Mouse (Mus musculus): ENCODE measurements around the gene Snx10. TPM values are rescaled to one million over a fixed set of nuclear protein-coding genes. Genes with fewer than 3 reads are reported as not detected.

Snx10 gene
- polyA plus RNA-seq, 1 experiment from 2014 or later = 42.6 TPM

DNA sequence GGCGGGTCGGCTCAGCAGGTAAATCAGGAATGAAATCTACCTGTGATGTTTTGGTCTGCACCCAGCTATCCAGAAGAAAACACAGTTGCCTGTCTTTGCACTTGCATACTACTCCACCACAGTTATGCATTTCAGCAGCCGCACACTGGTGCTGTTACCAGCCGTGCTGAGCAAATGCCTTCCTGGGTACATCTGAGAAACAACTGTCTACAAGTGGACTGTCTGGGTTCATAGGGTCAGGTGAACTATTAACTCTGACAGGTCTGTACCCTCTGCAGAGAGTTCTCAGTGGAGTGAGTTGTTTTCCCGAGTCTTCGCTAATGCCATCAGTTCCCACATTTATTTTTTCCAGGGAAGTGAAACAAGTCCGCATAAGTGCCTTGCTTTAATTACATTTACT lies 17.7 kb downstream of the Snx10 start:
- Histone ChIP-seq H3K4me2 (replicated peaks) (no peak overlapping the region), H3K36me3 (no peaks in the 10 kb centered on the region), H3K4me3 (no peak overlapping the region), H3K9ac (no peak overlapping the region), H3K27me3 (replicated peaks) (no peaks in the 10 kb centered on the region), H3K27ac (no peak overlapping the region), H3K4me1 (peaks cover 5% of the 10 kb centered on the region; the same call in 1 of the 2 replicates), H3K9me3 (no peaks in the 10 kb centered on the region)
- WGBS = 88% methylated on average over 7 of the region's 7 CpGs
- ATAC-seq (ENCODE audit: low FRiP score, low read depth) = no peak

GRCm38 (mm10) chr6:51542147-51542546 lies 18.4 kb downstream of the Snx10 start:
- H3K4me1 ChIP-seq = peaks cover 5% of the 10 kb centered on the region; the same call in 1 of the 2 replicates
- ATAC-seq (ENCODE audit: low FRiP score, low read depth) = no peak
- no peak overlapping the region for H3K4me3 ChIP-seq
- no peak overlapping the region for H3K4me2 ChIP-seq (replicated peaks)
- no peak overlapping the region for H3K27ac ChIP-seq
- H3K9ac ChIP-seq = no peak overlapping the region
- 87% methylated on average over 4 of the region's 4 CpGs for WGBS
- no peaks in the 10 kb centered on the region for H3K9me3 ChIP-seq
- no peaks in the 10 kb centered on the region for H3K36me3 ChIP-seq
- H3K27me3 ChIP-seq (replicated peaks) = no peaks in the 10 kb centered on the region

DNA sequence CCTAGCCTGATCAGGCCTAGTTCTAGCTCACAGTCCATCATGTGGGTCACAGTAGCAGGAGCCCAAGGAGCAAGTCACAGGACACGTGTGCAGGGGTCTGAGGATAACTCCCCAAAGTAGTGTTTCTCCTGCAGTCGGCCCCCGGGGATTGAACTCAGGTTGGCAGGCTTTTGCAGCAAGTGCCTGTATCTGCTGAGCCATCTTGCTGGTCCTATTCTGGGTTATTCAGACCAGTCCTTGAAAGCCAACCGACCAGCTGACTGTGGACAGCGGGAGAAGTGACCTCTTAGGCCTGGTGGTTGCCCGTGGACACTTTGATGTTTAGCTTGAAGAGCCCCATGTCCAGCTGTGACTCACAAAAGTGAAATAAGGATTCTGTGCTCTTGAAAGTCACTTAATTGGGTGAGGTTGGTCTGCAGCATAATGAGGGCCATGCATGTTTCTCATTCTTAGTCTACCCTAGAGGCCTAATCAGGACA lies 20.0 kb downstream of the Snx10 start:
- Histone ChIP-seq H3K36me3 (no peaks in the 10 kb centered on the region), H3K4me3 (no peak overlapping the region), H3K27me3 (replicated peaks) (no peaks in the 10 kb centered on the region), H3K9ac (no peak overlapping the region), H3K9me3 (no peaks in the 10 kb centered on the region), H3K4me1 (peaks cover 5% of the 10 kb centered on the region; the same call in 1 of the 2 replicates), H3K27ac (no peak overlapping the region), H3K4me2 (replicated peaks) (no peak overlapping the region)
- no peak for ATAC-seq (ENCODE audit: low FRiP score, low read depth)
- 57% methylated on average over 6 of the region's 6 CpGs for WGBS

DNA sequence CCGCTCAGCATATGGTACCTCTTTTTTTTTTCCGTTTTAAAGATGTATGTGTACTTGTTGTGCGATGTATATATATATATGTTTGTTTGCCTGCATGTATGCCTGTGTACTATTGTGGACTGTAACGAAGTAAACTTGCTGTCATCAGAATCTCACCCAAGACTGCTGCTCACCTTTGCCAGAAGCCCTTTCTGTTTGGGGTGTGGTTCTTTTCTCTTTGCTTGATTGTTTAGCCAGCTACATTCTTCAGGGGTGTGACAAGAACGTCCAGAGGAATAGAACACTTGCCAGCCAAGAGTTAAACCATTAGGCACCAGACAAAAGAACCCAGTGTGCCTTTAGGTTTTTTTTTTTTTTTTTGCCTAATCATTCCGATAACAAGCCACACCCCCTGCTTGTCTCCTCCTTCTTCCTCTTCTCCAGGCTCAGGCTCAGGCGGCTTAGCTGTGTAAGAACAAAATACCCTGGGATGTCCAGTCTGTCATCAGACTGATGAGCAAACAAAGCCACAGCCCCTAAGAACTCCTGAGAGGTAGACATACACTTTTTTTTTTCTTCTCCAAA lies 20.5 kb downstream of the Snx10 start:
- Histone ChIP-seq H3K4me2 (replicated peaks) (no peak overlapping the region), H3K27ac (no peak overlapping the region)

DNA sequence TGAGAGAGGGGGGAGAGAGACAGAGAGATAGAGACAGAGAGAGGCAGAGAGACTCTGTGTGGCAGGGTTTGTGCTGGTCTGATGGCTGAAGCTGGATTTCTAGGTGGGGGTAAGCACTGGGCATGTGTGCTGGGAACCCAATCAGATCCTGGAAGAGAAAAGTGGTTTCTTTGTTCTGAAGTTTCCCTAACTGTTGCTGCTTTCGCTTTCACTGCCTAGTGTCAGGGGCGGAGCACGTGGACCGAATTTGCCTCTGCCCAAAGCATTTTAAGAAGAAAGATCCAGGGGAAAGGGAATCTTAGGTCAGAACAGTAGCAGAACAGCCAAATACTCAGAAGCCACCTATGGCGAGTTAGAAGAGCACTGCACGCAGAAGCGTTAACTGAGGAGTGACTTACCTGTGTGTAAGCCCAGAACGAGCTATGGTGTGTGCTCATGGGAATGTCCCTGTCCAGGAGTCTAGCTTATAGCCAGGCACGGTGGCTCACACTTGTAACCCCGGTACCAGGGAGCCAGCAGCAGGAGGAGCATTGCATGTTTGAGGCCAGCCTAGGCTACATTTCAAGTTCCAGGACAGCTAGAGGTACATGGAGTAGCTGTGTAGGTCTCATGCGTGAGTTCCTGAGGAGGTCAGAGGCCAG lies 21.6 kb downstream of the Snx10 start:
- no peak for ATAC-seq (ENCODE audit: low FRiP score, low read depth)
- H3K4me2 ChIP-seq (replicated peaks) = no peak overlapping the region
- no peak overlapping the region for H3K27ac ChIP-seq
- H3K4me3 ChIP-seq = no peak overlapping the region
- H3K27me3 ChIP-seq (replicated peaks) = no peaks in the 10 kb centered on the region
- H3K36me3 ChIP-seq = no peaks in the 10 kb centered on the region
- peaks cover 5% of the 10 kb centered on the region; the same call in 1 of the 2 replicates for H3K4me1 ChIP-seq
- H3K9me3 ChIP-seq = no peaks in the 10 kb centered on the region
- WGBS = 81% methylated on average over 11 of the region's 11 CpGs
- H3K9ac ChIP-seq = no peak overlapping the region

More for the DNA sequence above, 20.5 kb downstream of the Snx10 start:
- Histone ChIP-seq H3K4me3 (no peak overlapping the region), H3K27me3 (replicated peaks) (no peaks in the 10 kb centered on the region), H3K9me3 (no peaks in the 10 kb centered on the region), H3K36me3 (no peaks in the 10 kb centered on the region), H3K4me1 (peaks cover 5% of the 10 kb centered on the region; the same call in 1 of the 2 replicates), H3K9ac (no peak overlapping the region)
- WGBS = 39% methylated on average over 7 of the region's 7 CpGs
- no peak for ATAC-seq (ENCODE audit: low FRiP score, low read depth)

DNA sequence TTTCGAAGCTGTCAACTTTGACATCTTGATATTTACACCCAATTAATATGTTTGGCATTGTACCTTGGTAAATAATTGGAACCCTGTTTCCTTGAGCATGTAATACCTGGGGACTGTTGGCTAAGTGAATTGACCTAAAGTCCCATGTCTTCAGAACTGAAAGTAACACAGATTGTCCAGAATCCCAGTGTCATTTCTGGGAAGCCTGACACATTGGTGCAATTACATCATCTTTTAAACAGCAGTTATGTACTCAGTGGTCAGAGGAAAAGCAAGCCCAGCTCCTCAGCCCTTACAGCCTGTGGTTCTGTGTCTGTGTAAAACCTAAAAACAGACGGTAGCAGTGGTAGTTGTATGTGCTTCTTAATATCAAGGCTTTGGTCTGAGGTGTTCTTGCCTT lies 22.4 kb downstream of the Snx10 start:
- no peaks in the 10 kb centered on the region for H3K27me3 ChIP-seq (replicated peaks)
- H3K4me2 ChIP-seq (replicated peaks) = no peak overlapping the region
- peaks cover 5% of the 10 kb centered on the region; the same call in 1 of the 2 replicates for H3K4me1 ChIP-seq
- H3K4me3 ChIP-seq = no peak overlapping the region
- no peak overlapping the region for H3K27ac ChIP-seq
- H3K9ac ChIP-seq = no peak overlapping the region
- 87% methylated on average over 2 of the region's 2 CpGs for WGBS
- ATAC-seq (ENCODE audit: low FRiP score, low read depth) = no peak
- no peaks in the 10 kb centered on the region for H3K9me3 ChIP-seq
- no peaks in the 10 kb centered on the region for H3K36me3 ChIP-seq

GRCm38 (mm10) chr6:51548757-51549156 lies 25.1 kb downstream of the Snx10 start:
- no peaks in the 10 kb centered on the region for H3K9me3 ChIP-seq
- ATAC-seq (ENCODE audit: low FRiP score, low read depth) = no peak
- no peaks in the 10 kb centered on the region for H3K27me3 ChIP-seq (replicated peaks)
- 85% methylated on average over 5 of the region's 5 CpGs for WGBS
- H3K4me1 ChIP-seq = peaks cover 5% of the 10 kb centered on the region; the same call in 1 of the 2 replicates
- no peaks in the 10 kb centered on the region for H3K36me3 ChIP-seq
- no peak overlapping the region for H3K27ac ChIP-seq
- no peak overlapping the region for H3K4me3 ChIP-seq
- no peak overlapping the region for H3K4me2 ChIP-seq (replicated peaks)
- H3K9ac ChIP-seq = no peak overlapping the region

- Histone ChIP-seq H3K9ac (no peak overlapping the region), H3K27ac (no peak overlapping the region), H3K36me3 (no peaks in the 10 kb centered on the region), H3K4me3 (no peak overlapping the region), H3K27me3 (replicated peaks) (no peaks in the 10 kb centered on the region), H3K9me3 (no peaks in the 10 kb centered on the region), H3K4me1 (no peaks in the 10 kb centered on the region), H3K4me2 (replicated peaks) (no peak overlapping the region)
- no peak for ATAC-seq (ENCODE audit: low FRiP score, low read depth)
- 95% methylated on average over 10 of the region's 10 CpGs for WGBS
Observed at GRCm38 (mm10) chr6:51551267-51551802, 27.6 kb downstream of the Snx10 start.

GRCm38 (mm10) chr6:51556562-51556961 lies 32.9 kb downstream of the Snx10 start:
- Histone ChIP-seq H3K9ac (no peak overlapping the region), H3K4me2 (replicated peaks) (no peak overlapping the region), H3K36me3 (no peaks in the 10 kb centered on the region), H3K4me1 (no peaks in the 10 kb centered on the region), H3K9me3 (no peaks in the 10 kb centered on the region), H3K27me3 (replicated peaks) (no peaks in the 10 kb centered on the region), H3K4me3 (no peak overlapping the region), H3K27ac (no peak overlapping the region)
- no peak for ATAC-seq (ENCODE audit: low FRiP score, low read depth)
- WGBS = 91% methylated on average over 7 of the region's 7 CpGs

GRCm38 (mm10) chr6:51558311-51558710 lies 34.6 kb downstream of the Snx10 start:
- ATAC-seq (ENCODE audit: low FRiP score, low read depth) = no peak
- H3K9me3 ChIP-seq = no peaks in the 10 kb centered on the region
- H3K27me3 ChIP-seq (replicated peaks) = no peaks in the 10 kb centered on the region
- H3K4me1 ChIP-seq = no peaks in the 10 kb centered on the region
- no peak overlapping the region for H3K9ac ChIP-seq
- WGBS = 96% methylated on average over 7 of the region's 7 CpGs
- H3K36me3 ChIP-seq = no peaks in the 10 kb centered on the region
- no peak overlapping the region for H3K27ac ChIP-seq
- H3K4me3 ChIP-seq = no peak overlapping the region
- no peak overlapping the region for H3K4me2 ChIP-seq (replicated peaks)

- H3K27me3 ChIP-seq (replicated peaks) = no peaks in the 10 kb centered on the region
- no peaks in the 10 kb centered on the region for H3K9me3 ChIP-seq
- no peak overlapping the region for H3K4me3 ChIP-seq
- 43% methylated on average over 14 of the region's 14 CpGs for WGBS
- ATAC-seq (ENCODE audit: low FRiP score, low read depth) = peak; percentile 74
- 0 out of 2 replicates have a peak overlapping the region, but pooled peaks have one; percentile 59 for H3K27ac ChIP-seq
- H3K9ac ChIP-seq = no peak overlapping the region
- H3K36me3 ChIP-seq = no peaks in the 10 kb centered on the region
- peak overlapping the region; percentile 20; the same call in 1 of the 2 replicates for H3K4me2 ChIP-seq (replicated peaks)
- H3K4me1 ChIP-seq = peaks cover 11% of the 10 kb centered on the region
Observed at GRCm38 (mm10) chr6:51566771-51567680, 43.3 kb downstream of the Snx10 start.

DNA sequence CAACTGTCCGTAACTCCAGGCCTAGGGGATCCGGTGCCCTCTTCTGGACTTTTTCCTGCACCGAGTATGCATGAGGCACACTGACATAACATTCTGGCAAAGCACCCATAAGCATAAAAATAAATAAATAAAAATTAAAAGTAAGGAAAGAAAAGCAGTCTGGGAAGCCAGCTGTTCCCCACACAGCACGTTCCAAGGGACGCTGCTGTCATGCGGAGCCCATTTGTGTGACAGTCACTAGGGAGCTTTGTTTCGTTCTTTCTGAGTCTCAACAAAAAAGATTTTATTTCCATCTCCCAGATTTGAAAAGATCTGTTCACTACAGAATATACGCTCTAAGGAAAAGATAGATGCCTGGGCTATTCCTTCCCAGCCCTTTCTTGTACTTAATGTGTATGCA lies 45.4 kb downstream of the Snx10 start:
- H3K27ac ChIP-seq = no peak overlapping the region

More for the DNA sequence above, 45.4 kb downstream of the Snx10 start:
- no peak for ATAC-seq (ENCODE audit: low FRiP score, low read depth)
- Histone ChIP-seq H3K27me3 (replicated peaks) (no peaks in the 10 kb centered on the region), H3K36me3 (no peaks in the 10 kb centered on the region), H3K9me3 (no peaks in the 10 kb centered on the region), H3K4me2 (replicated peaks) (no peak overlapping the region), H3K4me3 (no peak overlapping the region), H3K4me1 (peaks cover 11% of the 10 kb centered on the region), H3K9ac (no peak overlapping the region)
- 74% methylated on average over 8 of the region's 8 CpGs for whole genome bisulfite sequencing

Measured in neural tube, embryonic 12.5 days (tissue).